Mouse (Mus musculus) lung, adult 2 months (tissue): ENCODE results near the gene Usp22.

Experiments
- CTCF ChIP-seq: fragments of 200-500 bp; IDR thresholded peaks from 2 replicates; pipeline ENCODE4 v1.5.1; 2011; ENCODE audit warnings: mild to moderate bottlenecking, low read length, control low read depth; ENCODE audit not compliant: insufficient read depth
- POLR2A ChIP-seq: fragments of 200-500 bp; IDR thresholded peaks from 2 replicates; pipeline ENCODE4 v1.6.1; 2011; ENCODE audit warnings: low read depth, mild to moderate bottlenecking, control low read depth, low read length, borderline replicate concordance; ENCODE audit errors: extremely low read depth

GRCm38 (mm10) chr11:61143564-61144469 is 31.0 kb downstream of the Usp22 start:
- TF ChIP-seq CTCF = no peak
- no peak for TF ChIP-seq POLR2A
